Mouse (Mus musculus) left cerebral cortex, postnatal 10 days (tissue): ENCODE measurements around the gene Tcf3. TPM values are rescaled to one million over a fixed set of nuclear protein-coding genes. Genes with fewer than 3 reads are reported as not detected.

ENCODE experiments used
- DNase-seq, 2 experiments: peaks; one replicate each; pipeline ENCODE4 v3.0.0; 2021 to 2022; ENCODE audit warnings: low spot score in 2 of 2, mixed read lengths in 1 of 2; ENCODE audit errors: extremely low spot score in 1 of 2
- intact Hi-C: fragments of 180-260 bp; cut with DNase I; formaldehyde crosslinking; loops from one replicate; pipeline ENCODE4 v1.15.1; 2025
- total RNA-seq, 2 experiments: library from RNA; stranded (reverse); gene quantifications; 2 replicates each; pipeline ENCODE4 v1.2.3; 2021

The Tcf3 gene
- total RNA-seq, 2 experiments from 2014 or later = 29.6 to 31.1 TPM

- DNase-seq = no peak
- intact Hi-C loops = no loop called here
Observed at GRCm38 (mm10) chr10:80442989-80443388, 9.5 kb upstream of the Tcf3 start.

- intact Hi-C loops = no loop called here
- no peak for DNase-seq
Observed at GRCm38 (mm10) chr10:80441598-80441997, 8.2 kb upstream of the Tcf3 start.

GRCm38 (mm10) chr10:80440031-80440430, 6.6 kb upstream of the Tcf3 start:
- no peak for DNase-seq
- intact Hi-C loops = no loop called here

- DNase-seq = no peak
- intact Hi-C loops = loop anchor here (10.0 kb wide), 1 partner anchor 257 kb away; no protein-coding TSS in a partner anchor
Observed at GRCm38 (mm10) chr10:80437973-80438372, 4.5 kb upstream of the Tcf3 start.

- peak in 1 of 2 experiments; percentile 64 for DNase-seq
- intact Hi-C loops = loop anchor here (10.0 kb wide), 1 partner anchor 259 kb away; no protein-coding TSS in a partner anchor
Observed at GRCm38 (mm10) chr10:80436276-80436675, 2.8 kb upstream of the Tcf3 start.

GRCm38 (mm10) chr10:80435764-80436163, 2.3 kb upstream of the Tcf3 start:
- intact Hi-C loops = loop anchor here (10.0 kb wide), 1 partner anchor 259 kb away; no protein-coding TSS in a partner anchor
- DNase-seq = no peak

GRCm38 (mm10) chr10:80434823-80435222, 1.4 kb upstream of the Tcf3 start:
- intact Hi-C loops = loop anchor here (10.0 kb wide), 1 partner anchor 260 kb away; no protein-coding TSS in a partner anchor
- DNase-seq = no peak

GRCm38 (mm10) chr10:80434233-80434592, 766 bp upstream of the Tcf3 start:
- no peak for DNase-seq
- intact Hi-C loops = loop anchor here (10.0 kb wide), 1 partner anchor 261 kb away; no protein-coding TSS in a partner anchor

- intact Hi-C loops = loop anchor here (10.0 kb wide), 1 partner anchor 262 kb away; no protein-coding TSS in a partner anchor
- DNase-seq = peak in 1 of 2 experiments; percentile 73
Observed at GRCm38 (mm10) chr10:80432936-80433512, 423 bp downstream of the Tcf3 start.

GRCm38 (mm10) chr10:80432387-80432785, 1.1 kb downstream of the Tcf3 start:
- intact Hi-C loops = loop anchor here (10.0 kb wide), 1 partner anchor 262 kb away; no protein-coding TSS in a partner anchor
- DNase-seq = no peak

GRCm38 (mm10) chr10:80431570-80432386, 1.7 kb downstream of the Tcf3 start:
- intact Hi-C loops = loop anchor here (10.0 kb wide), 1 partner anchor 263 kb away; no protein-coding TSS in a partner anchor
- DNase-seq = peak in 1 of 2 experiments; percentile 68

- intact Hi-C loops = loop anchor here (10.0 kb wide), 1 partner anchor 264 kb away; no protein-coding TSS in a partner anchor
- DNase-seq = no peak
Observed at GRCm38 (mm10) chr10:80430375-80430980, 3.0 kb downstream of the Tcf3 start.

GRCm38 (mm10) chr10:80429800-80430199, 3.6 kb downstream of the Tcf3 start:
- DNase-seq = no peak
- intact Hi-C loops = loop anchor here (10.0 kb wide), 1 partner anchor 265 kb away; no protein-coding TSS in a partner anchor

- intact Hi-C loops = no loop called here
- DNase-seq = no peak
Observed at GRCm38 (mm10) chr10:80425041-80425440, 8.4 kb downstream of the Tcf3 start.

- intact Hi-C loops = no loop called here
Observed at GRCm38 (mm10) chr10:80423562-80423961, 9.9 kb downstream of the Tcf3 start.

GRCm38 (mm10) chr10:80421651-80422472, 11.6 kb downstream of the Tcf3 start:
- intact Hi-C loops = no loop called here
- DNase-seq = no peak

More at GRCm38 (mm10) chr10:80423562-80423961, 9.9 kb downstream of the Tcf3 start:
- no peak for DNase-seq

- intact Hi-C loops = no loop called here
- DNase-seq = no peak
Observed at GRCm38 (mm10) chr10:80421208-80421607, 12.2 kb downstream of the Tcf3 start.

- DNase-seq = no peak
- intact Hi-C loops = no loop called here
Observed at GRCm38 (mm10) chr10:80420729-80421128, 12.7 kb downstream of the Tcf3 start.
